Comparison of ENCODE assay signal across 9 mouse cellular contexts in the genomic region with DNA sequence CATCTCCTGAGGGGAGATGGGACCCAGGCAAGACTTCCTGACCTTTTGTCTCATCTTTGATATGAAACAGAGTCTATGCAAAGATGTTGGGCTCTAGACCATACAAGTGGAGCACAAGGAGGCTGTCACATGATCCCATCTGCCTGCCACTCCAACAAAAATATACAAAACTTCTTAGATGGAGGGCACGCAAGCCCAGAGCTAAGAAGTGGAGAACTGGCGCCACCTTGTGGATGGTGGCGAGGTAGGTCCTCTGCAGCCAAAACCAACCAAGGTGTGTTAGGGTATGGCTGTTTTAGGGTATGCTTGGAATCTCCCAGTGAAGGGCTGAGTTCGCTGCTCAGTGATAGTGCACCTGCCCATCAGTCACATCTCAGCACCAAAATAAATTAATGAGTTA. TPM values are rescaled to one million over a fixed set of nuclear protein-coding genes. Genes with fewer than 3 reads are reported as not detected.
DNase-seq lines count a peak whose midpoint lies in the region; ATAC-seq and TF ChIP-seq lines count a peak whose summit lies in the region.
"Had no signal": no experiment of that assay in that cellular context is flagged by ENCODE, and none has a peak within 500 bp of the region (broad histone marks: within the 10 kb centered on the region; RNA-seq: fewer than 3 reads in every experiment).

No protein-coding gene starts in this region.

- peaks cover 9% of the 10 kb centered on the region for H3K4me1 ChIP-seq in neural tube, embryonic 15.5 days
- H3K4me1 ChIP-seq in lung, postnatal 0 days (ENCODE audit: insufficient read depth, low read depth, low read length), result no peaks in the 10 kb centered on the region
- H3K4me1 ChIP-seq in spleen, adult 2 months (ENCODE audit: control insufficient read depth, insufficient read depth, insufficient read length), result no peaks in the 10 kb centered on the region

- peak; percentile 68 for DNase-seq in CD4-positive, CD25-positive, alpha-beta regulatory T cell, adult 2 months (ENCODE audit: low read depth, low spot score)
- DNase-seq in neural tube, embryonic 10.5 days (ENCODE audit: extremely low spot score, low spot score), result peak; percentile 52
- peak; percentile 87 to 91 for DNase-seq in cerebellum, postnatal 14 days
- DNase-seq in hindlimb bud, embryonic 11.5 days (ENCODE audit: extremely low spot score, low read depth, low spot score), result peak; percentile 26
- DNase-seq in lung, postnatal 0 days (ENCODE audit: low spot score), result peak; percentile 62
- DNase-seq in spleen, adult 2 months (ENCODE audit: low read depth in 1 of 2, low spot score in 2 of 2), result peak; percentile 17 to 53

- no peak overlapping the region for H3K4me2 ChIP-seq in neural tube, embryonic 15.5 days
- no peak overlapping the region for H3K4me2 ChIP-seq in lung, postnatal 0 days (replicated peaks; ENCODE audit: low read depth, low read length)
- H3K4me2 ChIP-seq: hindbrain, embryonic 15.5 days had no signal

- H3K27me3 ChIP-seq in neural tube, embryonic 15.5 days (replicated peaks), result peaks cover 16% of the 10 kb centered on the region
- H3K27me3 ChIP-seq in lung, postnatal 0 days (replicated peaks; ENCODE audit: insufficient read depth, low read length), result no peaks in the 10 kb centered on the region
- no peaks in the 10 kb centered on the region for H3K27me3 ChIP-seq in spleen, adult 2 months (ENCODE audit: control insufficient read depth, insufficient read depth, low read length)
- H3K27me3 ChIP-seq: hindbrain, embryonic 15.5 days had no signal

- H3K27ac ChIP-seq in neural tube, embryonic 15.5 days (replicated peaks), result no peak overlapping the region
- no peak overlapping the region for H3K27ac ChIP-seq in lung, postnatal 0 days (ENCODE audit: low read length)
- H3K27ac ChIP-seq in spleen, adult 2 months (ENCODE audit: insufficient read depth, low read length), result no peak overlapping the region
- H3K27ac ChIP-seq: hindbrain, embryonic 15.5 days had no signal

- no peak for ATAC-seq in CD4-positive, CD25-positive, alpha-beta regulatory T cell, adult 4 months
- ATAC-seq in neural tube, embryonic 15.5 days (ENCODE audit: low FRiP score), result no peak
- ATAC-seq in lung, postnatal 0 days, result peak; percentile 25; the same call in 1 of the 2 replicates

- 13% methylated on average over 4 of the region's 4 CpGs for WGBS in neural tube, embryonic 15.5 days
- WGBS in lung, postnatal 0 days, result 7% methylated on average over 4 of the region's 4 CpGs
- WGBS in spleen, adult 2 months, result 10% methylated on average over 4 of the region's 4 CpGs

- no peak for TF ChIP-seq EP300 in lung, postnatal 0 days (IDR thresholded peaks at IDR 0.05)

- H3K36me3 ChIP-seq in neural tube, embryonic 15.5 days, result no peaks in the 10 kb centered on the region
- no peaks in the 10 kb centered on the region for H3K36me3 ChIP-seq in lung, postnatal 0 days (ENCODE audit: insufficient read depth, low read length)
- H3K36me3 ChIP-seq in spleen, adult 2 months (ENCODE audit: control insufficient read depth, insufficient read depth, low read length), result no peaks in the 10 kb centered on the region
- H3K36me3 ChIP-seq: hindbrain, embryonic 15.5 days had no signal

- no peak overlapping the region for H3K4me3 ChIP-seq in neural tube, embryonic 15.5 days (replicated peaks)
- no peak overlapping the region for H3K4me3 ChIP-seq in lung, postnatal 0 days (ENCODE audit: low read depth, low read length)
- no peak overlapping the region for H3K4me3 ChIP-seq in spleen, adult 2 months (ENCODE audit: extremely low read depth, insufficient read depth, insufficient read length)
- H3K4me3 ChIP-seq: hindbrain, embryonic 15.5 days had no signal

- peak; percentile 86 for TF ChIP-seq CTCF in lung, postnatal 0 days (IDR thresholded peaks at IDR 0.05)
- TF ChIP-seq CTCF in spleen, adult 2 months (IDR thresholded peaks at IDR 0.05; ENCODE audit: extremely low read depth, insufficient read depth, insufficient read length, insufficient replicate concordance), result peak; percentile 71; the same call in 1 of the 2 replicates

- TF ChIP-seq POLR2A in spleen, adult 2 months (IDR thresholded peaks at IDR 0.05; ENCODE audit: low read depth, low read length), result no peak

- H3K9me3 ChIP-seq in neural tube, embryonic 15.5 days (replicated peaks), result no peaks in the 10 kb centered on the region
- no peaks in the 10 kb centered on the region for H3K9me3 ChIP-seq in lung, postnatal 0 days (ENCODE audit: low read length)
- H3K9me3 ChIP-seq: hindbrain, embryonic 15.5 days had no signal

- no peak overlapping the region for H3K9ac ChIP-seq in neural tube, embryonic 15.5 days (replicated peaks)
- H3K9ac ChIP-seq in lung, postnatal 0 days (replicated peaks; ENCODE audit: low read depth), result no peak overlapping the region
- H3K9ac ChIP-seq: hindbrain, embryonic 15.5 days had no signal

RNA-seq across cellular contexts. Expression of gene Myh14, which starts 20.7 kb away (rescaled TPM):
- polyA plus RNA-seq in CD4-positive, CD25-positive, alpha-beta regulatory T cell, adult 4 months (2017; shearing (Covaris generic)), result not detected
- 4.8 and 6.0 TPM in 2 replicates for polyA plus RNA-seq in neural tube, embryonic 15.5 days (2015; fragmentation: Nextera tagmentation; extraction: Ambion mirVana)
- 202 and 215 TPM in 2 replicates for polyA plus RNA-seq in lung, postnatal 0 days (2015; fragmentation: Nextera tagmentation; extraction: Ambion mirVana)
- polyA plus RNA-seq in spleen, adult 2 months (2012; rRNA removed), result 0.09 and 0.63 TPM in 2 replicates

RNA-seq across cellular contexts. Expression of gene Izumo2, which starts 58.6 kb away (rescaled TPM):
- polyA plus RNA-seq in CD4-positive, CD25-positive, alpha-beta regulatory T cell, adult 4 months (2017; shearing (Covaris generic)), result not detected
- not detected in 2 replicates for polyA plus RNA-seq in neural tube, embryonic 15.5 days (2015; fragmentation: Nextera tagmentation; extraction: Ambion mirVana)
- not detected in 2 replicates for polyA plus RNA-seq in lung, postnatal 0 days (2015; fragmentation: Nextera tagmentation; extraction: Ambion mirVana)
- not detected in 2 replicates for polyA plus RNA-seq in spleen, adult 2 months (2012; rRNA removed)
- polyA plus RNA-seq: hindbrain, embryonic 15.5 days had no signal

RNA-seq across cellular contexts. Expression of gene Kcnc3, which starts 59.5 kb away (rescaled TPM):
- polyA plus RNA-seq in CD4-positive, CD25-positive, alpha-beta regulatory T cell, adult 4 months (2017; shearing (Covaris generic)), result under 1 TPM in 1 of 2 experiments, not detected in 1; 0.42 TPM
- polyA plus RNA-seq in neural tube, embryonic 15.5 days (2015; fragmentation: Nextera tagmentation; extraction: Ambion mirVana), result 7.2 and 8.0 TPM in 2 replicates
- 3.8 TPM in 2 replicates for polyA plus RNA-seq in lung, postnatal 0 days (2015; fragmentation: Nextera tagmentation; extraction: Ambion mirVana)
- polyA plus RNA-seq in spleen, adult 2 months (2012; rRNA removed), result 3.5 and 4.2 TPM in 2 replicates

Comparison
In these comparisons a context has a peak if more than half of its experiments do, and no peak if none do; other contexts are left out.
1. DNase-seq: peak in every context shown above with its lines; median percentile 89 in cerebellum, postnatal 14 days; 68 in CD4-positive, CD25-positive, alpha-beta regulatory T cell, adult 2 months; 62 in lung, postnatal 0 days; 52 in neural tube, embryonic 10.5 days; 35 in spleen, adult 2 months; 26 in hindlimb bud, embryonic 11.5 days.
2. RNA of gene Myh14, which starts 20.7 kb away (polyA plus RNA-seq): 202 to 215 TPM in lung, postnatal 0 days; 4.8 to 6.0 TPM in neural tube, embryonic 15.5 days, 0.09 to 0.63 TPM in spleen, adult 2 months and not detected in CD4-positive, CD25-positive, alpha-beta regulatory T cell, adult 4 months; every median in the first group is over 10 times any median in the second.